Mouse (Mus musculus) heart, postnatal 0 days (tissue): ENCODE measurements around the gene Rpp21.

Experiments used
- CTCF ChIP-seq: IDR thresholded peaks from 2 replicates; pipeline ENCODE4 v1.5.1; 2016; ENCODE audit warnings: antibody characterized with exemption, control low read depth, low read depth
- EP300 ChIP-seq: IDR thresholded peaks from 2 replicates; pipeline ENCODE4 v1.6.1; 2016; ENCODE audit warnings: antibody characterized with exemption, low read depth

DNA sequence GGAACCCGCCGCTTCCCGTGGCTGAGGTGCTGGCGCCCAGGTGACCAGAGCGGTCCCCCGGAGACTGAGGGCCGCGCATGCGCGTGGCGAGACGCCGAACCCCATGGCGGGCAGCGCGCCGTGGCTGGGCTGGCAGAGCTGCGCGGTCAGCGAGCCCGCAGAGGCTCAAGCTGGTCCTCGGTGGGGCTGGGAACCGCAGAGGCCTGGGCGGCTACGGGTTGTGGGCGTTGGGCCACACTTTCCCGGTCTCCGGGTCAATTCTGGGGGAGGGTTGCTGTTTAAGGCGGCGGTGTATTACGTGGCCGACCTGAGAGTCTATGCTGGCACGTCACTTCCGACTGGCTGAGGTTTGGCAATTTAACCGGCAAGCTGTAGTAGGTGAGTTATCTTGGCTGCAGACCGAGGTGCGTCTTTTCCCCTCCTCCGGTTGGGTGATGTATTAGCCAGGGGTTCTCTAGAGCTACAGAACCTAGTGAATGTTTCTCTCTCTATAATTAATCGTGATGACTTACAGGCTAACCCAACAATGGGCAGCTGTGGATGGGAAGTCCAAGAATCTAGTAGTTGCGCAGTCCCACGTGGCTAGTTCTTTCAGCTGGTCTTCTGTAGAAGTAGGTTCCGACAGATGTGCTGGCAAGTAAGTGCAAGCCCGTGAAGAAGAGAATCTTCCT lies 13.9 kb upstream of the Rpp21 start, which contains the start of gene Trim39:
- TF ChIP-seq CTCF (no peak), EP300 (no peak)
